ENCODE assay signal across 10 mouse cellular contexts in genomic region chr11:6881614-6882013, GRCm38 (mm10). TPM values are rescaled to one million over a fixed set of nuclear protein-coding genes. Genes with fewer than 3 reads are reported as not detected.
DNase-seq lines count a peak whose midpoint lies in the region; ATAC-seq and TF ChIP-seq lines count a peak whose summit lies in the region.
"Had no signal": no experiment of that assay in that cellular context is flagged by ENCODE, and none has a peak within 500 bp of the region (broad histone marks: within the 10 kb centered on the region; RNA-seq: fewer than 3 reads in every experiment).

No protein-coding gene starts in this region.

- H3K27me3 ChIP-seq in liver, adult 2 months (ENCODE audit: control insufficient read depth, insufficient read depth, low read length) = no peaks in the 10 kb centered on the region
- H3K27me3 ChIP-seq in liver, embryonic 11.5 days (replicated peaks; ENCODE audit: control insufficient read depth, insufficient read depth, low read length) = no peaks in the 10 kb centered on the region
- H3K27me3 ChIP-seq: embryonic facial prominence, embryonic 15.5 days had no signal

- no peak for TF ChIP-seq POLR2A in liver, adult 2 months (IDR thresholded peaks at IDR 0.05; ENCODE audit: extremely low read depth, insufficient read depth, low read length)
- no peak for TF ChIP-seq POLR2A in embryonic fibroblast, embryonic 13.5 days (IDR thresholded peaks at IDR 0.05; ENCODE audit: low read depth, low read length)

- no peak overlapping the region for H3K4me2 ChIP-seq in liver, embryonic 11.5 days
- H3K4me2 ChIP-seq: embryonic facial prominence, embryonic 15.5 days had no signal

- DNase-seq in liver, adult 2 months (ENCODE audit: extremely low read depth, low read depth, low spot score) = peak; percentile 35
- no peak for DNase-seq in liver, embryonic 11.5 days (ENCODE audit: low spot score)
- DNase-seq in adrenal gland, postnatal 25 days = peak; percentile 42
- peak; percentile 30 for DNase-seq in thymus, postnatal 0 days (ENCODE audit: low spot score)
- DNase-seq in frontal cortex, postnatal 10 days (ENCODE audit: low spot score in 2 of 2) = no peak
- no peak for DNase-seq in ovary, postnatal 14 days (ENCODE audit: low spot score)

- H3K9me3 ChIP-seq in liver, embryonic 11.5 days (ENCODE audit: control insufficient read depth, low read length) = no peaks in the 10 kb centered on the region
- H3K9me3 ChIP-seq: embryonic facial prominence, embryonic 15.5 days had no signal

- peak; percentile 77 for TF ChIP-seq CTCF in liver, adult 2 months (IDR thresholded peaks at IDR 0.05; ENCODE audit: low read depth, low read length)
- 0 out of 2 replicates have a peak, but pooled peaks have one; percentile 16 for TF ChIP-seq CTCF in embryonic fibroblast, embryonic 13.5 days (IDR thresholded peaks at IDR 0.05; ENCODE audit: borderline replicate concordance, insufficient read depth, low read length)

- no peaks in the 10 kb centered on the region for H3K36me3 ChIP-seq in liver, adult 2 months (ENCODE audit: control insufficient read depth, insufficient read depth, low read length)
- H3K36me3 ChIP-seq in liver, embryonic 11.5 days (ENCODE audit: control insufficient read depth, insufficient read depth, low read length) = no peaks in the 10 kb centered on the region
- H3K36me3 ChIP-seq: embryonic facial prominence, embryonic 15.5 days had no signal

- ATAC-seq in liver, embryonic 11.5 days (replicated peaks; ENCODE audit: low FRiP score) = no peak

- H3K79me2 ChIP-seq in liver, adult 2 months (ENCODE audit: control insufficient read depth, insufficient read depth, low read length) = no peaks in the 10 kb centered on the region

- H3K9ac ChIP-seq in liver, adult 2 months (ENCODE audit: low read depth, low read length) = no peak overlapping the region
- H3K9ac ChIP-seq in liver, embryonic 11.5 days (ENCODE audit: low read depth, low read length) = no peak overlapping the region
- H3K9ac ChIP-seq: embryonic facial prominence, embryonic 15.5 days had no signal

- no peak overlapping the region for H3K4me3 ChIP-seq in liver, adult 2 months (ENCODE audit: insufficient read depth, low read depth, low read length)
- no peak overlapping the region for H3K4me3 ChIP-seq in liver, embryonic 11.5 days (ENCODE audit: low read depth, low read length)
- H3K4me3 ChIP-seq in embryonic fibroblast, embryonic 13.5 days (ENCODE audit: insufficient read depth, low read length) = no peak overlapping the region
- H3K4me3 ChIP-seq: embryonic facial prominence, embryonic 15.5 days had no signal

- WGBS in liver, adult 2 months = 49% methylated on average over 5 of the region's 5 CpGs
- 48% methylated on average over 5 of the region's 5 CpGs for WGBS in liver, embryonic 11.5 days

- no peak overlapping the region for H3K27ac ChIP-seq in liver, adult 2 months (replicated peaks; ENCODE audit: insufficient read depth, low read depth, low read length)
- H3K27ac ChIP-seq in liver, embryonic 11.5 days (ENCODE audit: low read depth, low read length) = no peak overlapping the region
- no peak overlapping the region for H3K27ac ChIP-seq in embryonic fibroblast, embryonic 13.5 days (ENCODE audit: insufficient read depth, low read length)
- H3K27ac ChIP-seq: embryonic facial prominence, embryonic 15.5 days had no signal

- H3K4me1 ChIP-seq in liver, adult 2 months (ENCODE audit: control insufficient read depth, insufficient read depth, low read length) = no peaks in the 10 kb centered on the region
- no peaks in the 10 kb centered on the region; the same call in 1 of the 2 replicates for H3K4me1 ChIP-seq in liver, embryonic 11.5 days (replicated peaks; ENCODE audit: control insufficient read depth, insufficient read depth, low read length)
- no peaks in the 10 kb centered on the region for H3K4me1 ChIP-seq in embryonic fibroblast, embryonic 13.5 days (ENCODE audit: control insufficient read depth, insufficient read depth, low read length)
- H3K4me1 ChIP-seq: embryonic facial prominence, embryonic 15.5 days had no signal

RNA-seq across cellular contexts. Expression of gene Gm11983, which starts 44.2 kb away (rescaled TPM):
- total RNA-seq in liver, adult 2 months (2014; rRNA removed) = not detected in 2 replicates
- polyA plus RNA-seq in liver, adult 2 months (2012; rRNA removed) = not detected in 2 replicates
- polyA plus RNA-seq in liver, embryonic 11.5 days (2014; fragmentation: Nextera tagmentation; extraction: Ambion mirVana) = not detected in 2 replicates
- not detected in 2 replicates for total RNA-seq in adrenal gland, postnatal 25 days (2021)
- not detected in 2 replicates for polyA plus RNA-seq in embryonic fibroblast, embryonic 13.5 days (2011; ENCODE audit: insufficient read length, low read depth, missing spikeins)
- not detected in 2 replicates for polyA plus RNA-seq in thymus, postnatal 0 days (2015; fragmentation: Nextera tagmentation; extraction: Ambion mirVana)
- polyA plus RNA-seq: embryonic facial prominence, embryonic 15.5 days; limb, embryonic 11.5 days; neural tube, embryonic 14.5 days had no signal

Comparison
In these comparisons a context has a peak if more than half of its experiments do, and no peak if none do; other contexts are left out.
1. DNase-seq: peak in liver, adult 2 months (single experiment), adrenal gland, postnatal 25 days (single experiment) and thymus, postnatal 0 days (single experiment); none in liver, embryonic 11.5 days (single experiment), frontal cortex, postnatal 10 days (0 of 2) and ovary, postnatal 14 days (single experiment).